Mouse (Mus musculus) retina, embryonic 14.5 days (tissue): Measurements from ENCODE around the gene Lrp6.

Experiments used
- DNase-seq: peaks from one replicate; pipeline ENCODE4 v3.0.0-alpha.2; 2015; ENCODE audit warnings: low spot score

Lrp6 gene

DNA sequence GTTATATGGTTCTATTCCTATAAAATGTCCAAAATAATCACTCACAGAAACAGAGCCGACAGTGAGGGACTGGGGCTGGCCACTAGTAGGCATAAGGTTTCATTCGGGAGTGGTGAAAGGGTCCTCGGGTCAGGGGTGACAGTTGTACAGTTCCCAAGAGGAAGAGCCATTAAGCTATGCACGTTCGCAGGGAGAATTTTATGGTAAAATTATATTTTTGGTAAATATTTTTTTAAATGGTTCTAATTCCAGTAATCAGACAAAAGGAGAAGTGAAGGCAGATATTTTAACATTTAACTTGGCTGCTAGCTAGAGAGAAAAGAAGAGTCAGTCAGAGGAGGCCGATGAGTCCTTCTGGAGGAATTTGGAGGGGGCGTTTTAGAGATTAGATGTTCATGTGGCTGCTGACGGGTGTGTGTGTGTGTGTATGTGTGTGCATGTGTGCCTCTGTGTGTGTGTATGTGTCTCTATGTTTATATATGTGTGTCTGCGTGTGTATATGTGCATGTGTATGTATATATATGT lies 131.8 kb downstream of the Lrp6 start:
- DNase-seq, result no peak

DNA sequence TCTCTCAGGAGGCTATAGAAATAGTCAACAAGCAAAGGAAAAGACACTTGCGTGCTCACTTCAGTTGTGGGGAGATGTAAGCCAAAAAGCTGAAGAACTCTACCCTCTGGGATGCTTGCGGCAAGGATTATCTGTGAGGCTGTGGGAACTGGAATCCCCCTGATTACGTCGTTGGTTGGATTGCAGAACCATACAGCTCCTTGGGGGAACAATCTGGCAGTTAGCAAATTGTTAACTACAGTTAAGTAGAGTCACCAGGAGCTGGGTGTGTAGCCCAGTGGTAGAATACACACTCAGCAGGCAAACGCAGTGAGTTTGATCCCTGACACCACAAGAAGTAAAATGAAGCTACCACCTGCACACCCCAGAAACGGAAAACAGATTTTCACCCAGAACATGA lies 132.7 kb downstream of the Lrp6 start:
- DNase-seq, result no peak

DNA sequence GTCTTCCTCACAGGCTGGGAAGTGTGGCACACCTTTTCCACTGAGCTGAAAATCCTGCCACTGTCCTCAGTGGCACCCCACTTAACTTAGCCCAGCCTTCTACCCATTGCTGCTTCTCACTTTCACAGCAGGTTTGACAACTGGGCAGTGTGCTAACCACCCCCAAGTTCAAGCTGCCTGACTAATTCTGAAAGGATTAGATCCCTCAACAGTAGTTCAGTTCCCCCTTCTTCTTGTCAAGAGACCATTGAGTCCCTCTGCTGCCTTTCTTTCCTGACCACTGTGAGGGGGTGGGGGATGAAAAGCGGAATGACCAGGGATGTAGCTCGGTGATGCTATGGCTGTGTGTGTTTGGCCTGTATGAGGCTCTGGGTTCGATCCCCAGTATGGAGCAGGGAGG lies 133.5 kb downstream of the Lrp6 start:
- no peak for DNase-seq

DNA sequence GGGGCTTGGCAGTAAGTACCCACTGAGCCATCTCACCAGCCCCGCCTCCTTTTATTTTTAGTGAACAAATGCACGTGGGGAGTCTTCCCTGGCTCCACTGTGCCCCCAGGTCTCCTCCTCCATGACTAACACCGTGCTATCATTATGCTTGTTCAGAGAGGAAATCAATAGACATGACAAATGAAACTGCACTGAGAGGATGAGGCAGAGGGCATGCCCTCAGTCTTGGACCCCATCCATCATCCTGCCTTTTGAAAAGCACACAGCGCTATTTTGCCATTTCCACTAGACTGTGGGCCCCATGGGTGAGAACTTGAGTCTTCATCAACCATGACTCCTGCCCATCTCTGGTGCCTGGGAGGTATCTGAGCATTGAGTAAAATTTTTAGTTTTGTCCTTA lies 135.2 kb downstream of the Lrp6 start:
- DNase-seq, result no peak

DNA sequence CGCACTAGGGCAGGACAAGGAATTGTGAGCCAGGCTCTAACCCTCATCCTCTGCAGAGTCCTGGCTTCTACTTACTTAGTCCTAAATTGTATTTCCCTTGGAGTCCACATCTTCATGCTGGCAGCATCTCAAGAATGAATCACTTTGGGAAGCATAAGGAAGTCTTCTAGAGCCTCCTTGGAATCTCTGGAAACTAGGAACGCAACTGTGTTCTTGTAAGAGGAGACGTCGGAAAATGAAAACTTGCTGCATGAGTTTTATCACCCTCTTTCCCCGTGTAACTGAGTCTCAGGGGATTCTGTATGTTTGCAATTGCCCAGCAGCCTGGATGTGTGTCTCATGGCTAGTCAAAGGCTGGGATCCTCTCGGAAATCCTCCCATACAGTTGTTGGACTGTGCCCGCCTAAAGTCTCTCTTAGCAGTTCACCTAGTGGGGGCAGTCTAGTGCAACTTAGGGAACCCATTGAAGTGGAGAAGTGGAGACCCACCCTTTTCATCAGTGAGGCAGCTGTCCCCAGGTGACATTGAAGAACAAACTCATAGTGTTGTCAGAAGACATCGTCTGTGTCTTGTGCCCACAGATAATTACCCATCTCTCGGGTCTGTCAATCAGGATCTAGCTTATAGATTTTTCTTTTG lies 136.5 kb downstream of the Lrp6 start:
- DNase-seq, result no peak

DNA sequence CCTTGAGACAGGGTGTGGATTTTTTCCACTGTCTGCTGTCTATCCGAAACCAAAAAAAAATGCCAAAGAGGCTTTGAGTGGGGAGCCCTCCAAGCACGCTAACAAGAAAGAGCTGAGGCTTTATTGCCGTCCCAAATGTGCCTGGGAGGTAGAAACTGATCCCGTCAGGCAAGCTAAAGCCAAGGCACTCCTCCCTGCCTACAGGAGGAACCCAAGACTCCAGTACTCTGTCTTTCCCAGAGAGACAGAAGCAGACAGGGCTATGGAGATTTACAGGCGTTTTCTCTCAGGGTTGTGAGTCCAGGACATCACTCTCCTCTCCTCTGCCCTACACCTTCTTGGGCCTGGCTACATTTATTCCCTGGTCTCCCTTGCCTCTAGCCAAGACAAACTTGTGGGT lies 138.3 kb downstream of the Lrp6 start:
- DNase-seq, result no peak

DNA sequence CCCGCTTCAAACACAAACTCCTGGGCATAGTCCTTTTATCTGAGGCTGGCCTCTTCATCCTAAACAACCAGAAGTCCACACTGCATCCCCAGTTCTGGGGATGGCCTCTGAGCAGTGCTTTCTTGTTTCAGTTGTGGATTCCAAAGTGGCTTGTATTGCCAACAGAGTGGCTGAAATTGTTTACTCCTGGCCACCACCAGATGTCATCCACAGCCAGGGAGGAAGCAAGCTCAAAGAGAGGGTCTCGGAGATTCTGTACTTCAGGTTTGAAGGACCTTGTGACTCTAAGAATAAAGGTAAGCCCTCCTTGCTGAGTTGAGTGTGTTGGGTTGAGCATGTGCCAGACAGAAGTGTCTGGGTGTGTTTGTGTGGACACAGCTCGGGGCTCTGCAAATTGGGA lies 139.6 kb downstream of the Lrp6 start:
- DNase-seq, result no peak

DNA sequence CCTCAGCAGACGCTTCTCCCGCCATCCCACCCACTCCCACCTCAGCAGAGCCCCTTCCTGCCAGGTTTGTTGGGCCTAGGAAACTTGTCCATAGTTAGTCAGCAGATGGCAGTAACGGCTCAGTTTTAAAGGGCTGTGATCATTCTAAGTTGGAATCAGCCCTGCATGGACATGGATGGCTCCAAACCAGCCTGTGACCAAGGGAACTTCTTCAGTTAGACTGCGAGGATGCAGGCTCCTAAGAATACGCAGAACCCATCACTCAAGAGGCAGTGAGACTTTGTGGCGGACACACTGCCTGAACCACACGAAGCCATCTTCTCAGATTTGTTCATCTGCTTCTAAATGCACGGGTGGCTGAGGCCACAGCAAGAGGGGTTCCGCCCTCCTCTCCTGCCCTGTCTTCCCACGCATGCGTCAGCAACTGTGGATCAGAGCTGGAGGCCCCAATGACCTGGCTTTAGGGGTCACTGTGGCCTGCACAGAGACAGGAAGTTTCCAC lies 141.5 kb downstream of the Lrp6 start:
- DNase-seq, result peak; percentile 87

DNA sequence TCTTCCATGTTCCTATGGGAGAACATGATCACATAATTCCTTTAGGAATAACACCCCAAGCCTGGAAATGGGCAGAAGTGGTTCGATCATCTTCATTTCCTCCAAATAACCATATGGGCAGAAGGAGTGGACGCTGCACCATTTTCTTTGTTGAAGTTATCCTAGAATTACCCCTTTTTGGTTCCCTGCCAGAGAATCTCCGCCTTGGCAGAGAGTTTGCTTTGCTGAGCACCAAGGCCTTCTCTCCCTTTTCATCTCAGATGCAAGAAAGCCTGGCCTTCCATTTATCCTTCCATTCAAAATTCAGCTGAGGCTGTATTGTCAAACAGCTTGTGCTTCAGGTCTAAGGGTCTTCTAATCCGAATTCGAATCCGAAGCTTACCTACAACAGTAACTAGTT lies 144.8 kb downstream of the Lrp6 start:
- no peak for DNase-seq

DNA sequence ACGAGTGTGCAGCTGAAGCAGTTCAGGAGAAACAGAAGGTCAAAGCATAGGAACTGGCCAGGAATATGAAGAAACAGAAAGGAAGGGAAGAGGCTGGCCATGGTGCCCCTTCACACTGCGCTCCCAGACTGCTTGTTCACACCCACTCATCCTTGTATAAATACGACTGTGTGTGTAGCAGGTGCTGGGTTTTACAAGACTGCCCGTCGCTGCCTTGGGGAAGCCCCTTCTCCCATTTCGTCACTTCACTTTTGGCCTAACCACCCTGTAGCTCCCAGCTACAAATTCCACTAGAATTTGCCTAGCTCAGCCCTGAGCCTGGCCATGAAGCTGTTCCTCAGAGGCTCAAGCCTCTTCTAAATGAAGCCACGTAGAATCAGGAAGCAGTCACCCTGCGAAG lies 146.4 kb downstream of the Lrp6 start:
- no peak for DNase-seq

DNA sequence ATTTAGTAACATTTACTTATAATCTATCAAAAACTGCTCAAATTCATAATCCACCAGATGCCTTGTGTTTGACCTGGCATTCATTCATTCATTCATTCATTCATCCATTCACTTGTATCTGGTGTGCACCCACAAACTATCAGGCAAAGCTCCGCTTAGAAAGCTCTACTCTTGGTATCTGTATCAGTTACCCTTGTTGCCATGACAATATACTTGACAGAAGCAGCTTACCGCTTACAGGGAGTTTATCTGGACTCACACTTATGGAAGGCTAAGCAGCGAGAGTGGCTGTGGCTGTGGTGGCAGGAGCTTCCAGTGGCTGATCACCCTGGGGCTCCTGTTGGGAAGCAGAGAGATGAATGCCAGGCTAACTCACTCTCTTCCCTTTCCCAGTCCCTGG lies 148.9 kb downstream of the Lrp6 start:
- no peak for DNase-seq

DNA sequence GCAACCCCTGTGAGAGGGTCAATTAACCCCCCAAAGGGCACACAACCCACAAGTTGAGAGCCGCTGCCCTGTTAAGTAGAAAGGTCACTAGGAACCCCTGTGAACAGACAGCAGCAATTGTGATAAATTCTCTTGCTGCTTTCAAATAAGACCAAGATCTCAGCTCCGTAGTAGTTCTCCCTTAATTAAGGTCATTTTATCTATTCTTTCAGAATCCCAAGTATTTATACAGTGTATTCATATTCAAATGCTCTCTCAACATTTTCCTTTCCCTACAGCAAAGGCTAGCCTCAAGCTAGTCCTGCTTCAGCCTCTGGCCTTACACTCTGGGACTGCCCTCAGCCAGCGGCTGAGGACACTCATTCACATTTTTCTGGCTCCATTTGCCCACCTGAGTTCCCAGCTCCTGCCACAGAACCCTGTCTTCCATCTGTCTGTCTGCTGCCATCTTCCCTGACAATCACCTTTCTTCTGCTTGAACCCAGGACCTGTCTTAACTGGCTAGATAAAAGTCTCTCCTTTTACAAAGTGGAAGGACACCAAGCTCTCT lies 150.1 kb downstream of the Lrp6 start:
- DNase-seq, result no peak

DNA sequence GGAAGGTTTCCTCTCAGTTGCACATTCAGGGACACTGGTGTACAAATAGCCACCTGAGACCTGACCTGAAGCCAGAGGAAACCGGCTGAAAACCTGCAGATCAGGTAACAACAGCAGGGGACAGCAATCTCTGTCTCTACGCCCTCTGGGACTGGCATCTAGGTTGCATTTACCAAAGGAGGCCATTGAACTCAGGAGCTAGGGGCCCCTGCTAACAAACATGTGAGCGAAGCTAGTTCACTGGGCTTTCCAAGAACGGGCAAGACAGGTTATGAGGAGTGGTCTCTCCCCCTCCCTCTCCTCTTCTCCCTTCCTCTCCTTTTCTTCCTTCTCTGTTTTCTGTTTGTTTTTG lies 152.3 kb downstream of the Lrp6 start:
- DNase-seq, result no peak

DNA sequence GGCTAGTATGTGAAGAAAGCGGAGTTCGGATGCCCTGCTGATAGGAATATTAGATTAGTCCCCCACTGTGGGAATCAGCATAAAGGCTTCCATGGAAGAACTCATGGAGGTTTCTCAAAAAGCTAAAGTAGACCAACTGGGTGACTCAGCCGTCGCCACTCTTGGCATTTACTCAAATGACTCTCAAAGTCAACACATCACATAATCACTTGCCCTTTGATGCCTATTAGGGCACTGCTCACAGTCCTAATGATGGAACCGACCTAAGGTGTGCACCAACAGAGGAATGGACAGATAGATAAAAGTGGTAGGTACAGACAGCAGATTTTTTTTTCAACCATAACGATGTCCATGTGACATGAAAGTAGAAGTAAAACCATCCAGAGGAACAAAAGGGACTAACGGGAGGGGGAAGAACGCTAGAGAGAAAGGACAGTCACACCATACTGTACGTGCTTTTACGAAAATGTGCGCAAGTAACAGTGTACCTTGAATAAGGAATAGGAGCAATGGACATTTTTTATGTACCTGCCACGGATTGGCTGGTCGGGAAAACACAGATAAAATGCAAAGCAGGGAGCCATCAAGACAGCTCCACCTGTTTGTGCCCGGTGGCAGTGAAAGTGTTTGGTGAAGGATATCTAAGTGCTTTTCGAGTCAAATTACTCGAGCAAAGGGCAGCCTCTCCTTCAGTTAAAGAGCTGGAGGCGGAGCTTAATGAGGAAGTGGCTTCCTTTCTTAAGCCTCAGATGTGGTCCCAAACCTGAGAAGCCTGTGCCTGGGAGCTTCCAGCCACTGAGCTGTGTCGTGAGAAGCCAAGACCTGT lies 152.8 kb downstream of the Lrp6 start:
- no peak for DNase-seq

DNA sequence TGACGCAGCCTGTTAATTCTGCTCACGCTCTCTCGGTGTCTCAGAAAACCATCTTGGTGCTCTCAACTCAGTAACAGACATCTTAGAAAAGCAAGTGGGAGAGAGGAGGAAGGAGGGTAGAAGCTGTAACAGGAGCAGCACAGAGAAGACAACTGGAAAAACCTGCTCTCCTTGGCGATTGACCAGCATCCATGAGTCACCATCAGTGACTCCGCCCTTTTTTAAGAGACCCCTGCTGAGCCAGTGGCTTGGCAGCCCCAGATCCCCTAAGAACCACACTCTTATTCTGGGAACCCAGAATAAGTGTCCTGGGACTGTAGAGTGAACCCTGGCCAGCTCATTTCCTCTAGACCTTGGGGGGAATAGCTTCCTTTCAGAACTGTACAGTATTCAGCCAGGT lies 159.5 kb downstream of the Lrp6 start:
- DNase-seq, result no peak

DNA sequence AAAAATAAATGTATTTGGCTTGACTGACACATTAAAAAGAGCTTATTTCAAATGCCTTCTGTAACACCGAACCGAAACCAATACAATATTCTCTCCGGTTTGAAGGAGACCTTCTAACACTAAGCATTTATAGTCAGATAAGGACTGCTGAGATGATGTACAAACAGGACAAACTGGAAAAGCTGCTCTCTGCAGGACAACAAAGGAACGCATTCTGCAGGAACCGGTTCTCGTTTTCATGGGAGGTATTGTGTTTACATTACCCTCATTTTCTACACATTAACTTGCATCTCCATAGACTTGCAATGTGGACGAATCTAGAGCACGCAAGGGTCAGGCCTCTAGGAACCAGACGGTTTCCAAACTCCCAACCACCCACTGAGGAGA lies 163.1 kb downstream of the Lrp6 start:
- no peak for DNase-seq

DNA sequence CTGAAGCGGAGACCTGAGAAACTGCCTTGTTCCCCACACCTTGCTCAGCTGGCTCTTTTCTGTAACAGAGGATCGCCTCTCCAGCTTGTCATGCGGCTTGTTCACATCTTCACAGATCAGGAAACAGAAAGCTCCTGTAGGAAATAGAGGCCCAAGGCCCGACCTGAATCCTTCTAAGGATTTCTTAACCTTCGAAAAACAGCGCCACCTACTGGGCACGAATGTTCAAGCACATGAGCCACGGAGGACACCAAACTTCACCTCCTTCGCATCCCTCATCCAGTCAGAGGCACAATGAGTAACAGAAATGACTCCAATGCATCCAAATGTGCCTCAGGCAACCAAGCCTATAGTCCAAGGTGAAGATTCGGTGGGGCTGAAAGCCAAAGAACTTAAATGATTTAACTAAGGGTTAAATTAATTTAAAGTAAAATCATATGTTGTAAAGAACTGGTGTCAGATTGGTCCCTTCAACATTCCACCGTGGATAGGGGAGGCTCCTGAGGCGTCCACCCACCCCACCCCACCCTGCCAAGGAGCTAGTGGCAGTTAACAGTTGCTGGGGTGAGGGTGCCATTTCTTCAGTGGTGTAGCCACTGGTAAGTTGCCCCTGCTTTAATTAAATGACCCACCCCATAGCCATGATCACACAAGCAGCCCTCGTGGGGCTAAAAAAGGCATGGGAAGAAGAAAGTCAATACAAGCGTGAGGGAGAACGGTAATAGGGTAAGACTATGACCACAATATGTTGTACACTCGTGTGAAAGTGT lies 163.7 kb downstream of the Lrp6 start:
- peak; percentile 83 for DNase-seq
